Mouse (Mus musculus): ENCODE results near the gene Syne2. TPM values are rescaled to one million over a fixed set of nuclear protein-coding genes. Genes with fewer than 3 reads are reported as not detected.
A peak's percentile ranks its signal among the peaks of the same experiment; 100 is the strongest.
"Not testable (repeated sequence)": the region's sequence is repeated elsewhere in the genome, so short reads cannot be mapped to it uniquely, and the experiment has no call there.

Gene Syne2
- total RNA-seq, 1 experiment: 15.0 TPM

DNA sequence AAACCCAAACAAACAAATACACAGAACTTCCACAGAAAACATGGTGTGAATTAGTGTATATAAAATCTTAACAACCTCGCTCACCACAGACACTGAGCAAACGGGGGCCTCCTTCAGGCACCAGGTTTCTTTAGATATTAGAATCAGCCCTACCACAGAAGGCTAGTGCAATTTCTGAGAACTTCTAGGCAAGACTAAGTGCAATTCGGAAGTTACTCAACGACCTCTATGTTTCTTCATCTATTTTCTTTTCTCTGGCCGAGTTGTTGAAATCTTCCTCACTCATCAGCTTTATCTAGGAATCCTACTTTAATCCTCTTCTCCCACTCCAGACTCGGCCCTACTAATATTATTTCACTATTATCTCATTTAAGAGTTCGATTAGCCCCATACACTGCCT is 35.9 kb upstream of the Syne2 start:
- no peak overlapping the region for H3K27ac ChIP-seq (ENCODE audit: insufficient read depth, low read depth, low read length, poor library complexity, severe bottlenecking)
- TF ChIP-seq ZC3H11A (IDR thresholded peaks at IDR 0.05; ENCODE audit: borderline replicate concordance, low read depth, low read length) (no peak), CHD2 (IDR thresholded peaks at IDR 0.05; ENCODE audit: low read depth, low read length) (no peak), HCFC1 (IDR thresholded peaks at IDR 0.05; ENCODE audit: borderline replicate concordance, insufficient read depth, low read length) (no peak), MAFK (IDR thresholded peaks at IDR 0.05; ENCODE audit: insufficient read depth, low read depth, low read length) (no peak), ZNF384 (IDR thresholded peaks at IDR 0.05; ENCODE audit: low read depth, low read length) (no peak)
- in situ Hi-C loops (cut with MboI; ENCODE audit: low sequenced_read_pairs in 2 of 2, unreplicated experiment in 2 of 2): loop anchor here (25.0 kb wide), 2 partner anchors 405 to 555 kb away; partner anchors contain the start of gene Esr2 (in 1 of the 2)
- no peak overlapping the region for H3K9ac ChIP-seq (ENCODE audit: insufficient read depth, low read depth, low read length, poor library complexity, severe bottlenecking)
- no peaks in the 10 kb centered on the region for H3K36me3 ChIP-seq (ENCODE audit: control insufficient read depth, insufficient read depth, low read length, poor library complexity, severe bottlenecking)
- H3K4me1 ChIP-seq (ENCODE audit: control insufficient read depth in 2 of 2, insufficient read depth in 2 of 2, low read length in 2 of 2, poor library complexity in 1 of 2): no peaks in the 10 kb centered on the region
- no peaks in the 10 kb centered on the region for H3K9me3 ChIP-seq (ENCODE audit: control insufficient read depth, insufficient read depth, low read depth, low read length)
- H3K4me3 ChIP-seq (ENCODE audit: insufficient read depth in 1 of 2, low read depth in 1 of 2, low read length in 2 of 2, poor library complexity in 1 of 2, severe bottlenecking in 1 of 2): no peak overlapping the region
- no peak for DNase-seq (ENCODE audit: low read depth, low spot score)

DNA sequence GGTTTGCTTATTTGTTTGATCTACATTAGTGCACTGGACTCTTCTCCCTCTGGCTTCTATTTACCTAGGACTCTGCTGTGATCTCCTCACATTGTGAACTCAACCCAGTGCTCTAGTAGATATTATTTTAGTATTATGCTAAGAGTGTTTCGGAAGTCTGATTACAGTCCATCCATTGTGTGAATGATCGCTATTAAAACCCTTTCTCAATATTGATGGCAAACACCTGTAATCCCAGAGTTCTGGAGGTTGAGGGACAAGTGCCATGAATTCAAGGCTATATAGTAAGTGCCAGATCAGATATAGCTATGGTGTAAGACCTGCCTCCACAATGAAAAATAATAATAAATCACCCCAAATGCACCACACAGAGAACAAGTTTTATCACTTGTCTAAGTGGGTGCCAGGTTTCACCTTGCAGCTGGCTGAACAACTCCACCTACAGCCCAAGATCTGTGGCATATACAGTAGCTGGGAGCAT is 33.6 kb upstream of the Syne2 start:
- Histone ChIP-seq H3K4me3 (ENCODE audit: insufficient read depth in 1 of 2, low read depth in 1 of 2, low read length in 2 of 2, poor library complexity in 1 of 2, severe bottlenecking in 1 of 2) (no peak overlapping the region), H3K27ac (ENCODE audit: insufficient read depth, low read depth, low read length, poor library complexity, severe bottlenecking) (no peak overlapping the region), H3K9me3 (ENCODE audit: control insufficient read depth, insufficient read depth, low read depth, low read length) (no peaks in the 10 kb centered on the region), H3K9ac (ENCODE audit: insufficient read depth, low read depth, low read length, poor library complexity, severe bottlenecking) (no peak overlapping the region), H3K4me1 (ENCODE audit: control insufficient read depth in 2 of 2, insufficient read depth in 2 of 2, low read length in 2 of 2, poor library complexity in 1 of 2) (no peaks in the 10 kb centered on the region), H3K36me3 (ENCODE audit: control insufficient read depth, insufficient read depth, low read length, poor library complexity, severe bottlenecking) (no peaks in the 10 kb centered on the region)
- TF ChIP-seq ZNF384 (IDR thresholded peaks at IDR 0.05; ENCODE audit: low read depth, low read length) (no peak), CHD2 (IDR thresholded peaks at IDR 0.05; ENCODE audit: low read depth, low read length) (no peak), MAFK (IDR thresholded peaks at IDR 0.05; ENCODE audit: insufficient read depth, low read depth, low read length) (no peak), ZC3H11A (IDR thresholded peaks at IDR 0.05; ENCODE audit: borderline replicate concordance, low read depth, low read length) (no peak), HCFC1 (IDR thresholded peaks at IDR 0.05; ENCODE audit: borderline replicate concordance, insufficient read depth, low read length) (no peak)
- in situ Hi-C loops (cut with MboI; ENCODE audit: low sequenced_read_pairs in 2 of 2, unreplicated experiment in 2 of 2): loop anchor here (25.0 kb wide), 2 partner anchors 403 to 553 kb away; partner anchors contain the start of gene Esr2 (in 1 of the 2)
- DNase-seq (ENCODE audit: low read depth, low spot score): no peak

DNA sequence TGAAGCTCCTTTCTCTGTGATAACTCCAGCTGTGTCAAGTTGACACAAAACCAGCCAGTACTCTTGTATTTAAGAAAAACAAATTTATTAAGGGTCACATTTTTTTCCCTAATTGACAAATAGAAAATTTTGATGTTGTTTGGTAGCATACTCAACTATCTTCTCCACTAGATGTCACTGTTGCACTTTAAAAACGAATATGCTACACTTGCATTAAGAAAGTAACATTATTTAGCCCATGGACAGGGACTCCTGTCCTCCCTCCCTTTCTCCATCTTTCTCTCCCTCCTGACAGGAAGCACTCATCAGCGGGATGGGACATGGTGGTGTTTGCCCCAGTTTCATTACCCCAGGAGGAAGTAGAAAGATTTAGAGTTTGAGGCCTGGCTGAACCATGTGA is 31.3 kb upstream of the Syne2 start:
- DNase-seq (ENCODE audit: low read depth, low spot score): peak; percentile 27
- peak; percentile 43; the same call in 1 of the 2 replicates for TF ChIP-seq ZC3H11A (IDR thresholded peaks at IDR 0.05; ENCODE audit: borderline replicate concordance, low read depth, low read length)
- TF ChIP-seq MAFK (IDR thresholded peaks at IDR 0.05; ENCODE audit: insufficient read depth, low read depth, low read length): peak; percentile 57; the same call in 1 of the 2 replicates
- H3K9me3 ChIP-seq (ENCODE audit: control insufficient read depth, insufficient read depth, low read depth, low read length): not testable (repeated sequence)

DNA sequence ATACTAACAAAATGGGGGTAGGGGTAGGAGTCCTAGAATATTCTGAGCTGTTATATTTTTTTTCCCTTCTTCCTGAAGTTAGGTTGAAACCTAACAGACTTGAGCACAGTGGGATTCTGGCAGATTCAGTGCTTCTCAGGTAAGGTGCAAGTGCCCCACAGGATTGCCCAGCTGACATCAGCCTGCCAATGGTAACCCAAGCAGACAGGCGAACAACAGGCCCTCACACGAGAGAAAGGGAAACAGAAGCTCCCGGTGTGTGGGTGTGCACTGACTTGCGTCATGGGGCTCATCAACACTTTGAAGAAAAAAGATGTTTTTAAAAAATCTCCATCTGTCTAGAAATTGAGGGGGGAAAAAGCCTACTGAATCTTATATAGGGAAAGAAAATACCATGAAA is 28.5 kb upstream of the Syne2 start:
- no peaks in the 10 kb centered on the region for H3K9me3 ChIP-seq (ENCODE audit: control insufficient read depth, insufficient read depth, low read depth, low read length)
- no peaks in the 10 kb centered on the region for H3K4me1 ChIP-seq (ENCODE audit: control insufficient read depth in 2 of 2, insufficient read depth in 2 of 2, low read length in 2 of 2, poor library complexity in 1 of 2)
- in situ Hi-C loops (cut with MboI; ENCODE audit: low sequenced_read_pairs in 2 of 2, unreplicated experiment in 2 of 2): loop anchor here (25.0 kb wide), 2 partner anchors 398 to 548 kb away; partner anchors contain the start of gene Esr2 (in 1 of the 2)
- H3K9ac ChIP-seq (ENCODE audit: insufficient read depth, low read depth, low read length, poor library complexity, severe bottlenecking): no peak overlapping the region
- no peak overlapping the region for H3K27ac ChIP-seq (ENCODE audit: insufficient read depth, low read depth, low read length, poor library complexity, severe bottlenecking)
- no peak overlapping the region for H3K4me3 ChIP-seq (ENCODE audit: insufficient read depth in 1 of 2, low read depth in 1 of 2, low read length in 2 of 2, poor library complexity in 1 of 2, severe bottlenecking in 1 of 2)
- no peaks in the 10 kb centered on the region for H3K36me3 ChIP-seq (ENCODE audit: control insufficient read depth, insufficient read depth, low read length, poor library complexity, severe bottlenecking)
- DNase-seq (ENCODE audit: low read depth, low spot score): no peak
- TF ChIP-seq CHD2 (IDR thresholded peaks at IDR 0.05; ENCODE audit: low read depth, low read length): no peak
- no peak for TF ChIP-seq ZNF384 (IDR thresholded peaks at IDR 0.05; ENCODE audit: low read depth, low read length)

More for the DNA sequence above, 31.3 kb upstream of the Syne2 start:
- H3K4me3 ChIP-seq (ENCODE audit: insufficient read depth in 1 of 2, low read depth in 1 of 2, low read length in 2 of 2, poor library complexity in 1 of 2, severe bottlenecking in 1 of 2); H3K36me3 ChIP-seq (ENCODE audit: control insufficient read depth, insufficient read depth, low read length, poor library complexity, severe bottlenecking); H3K9ac ChIP-seq (ENCODE audit: insufficient read depth, low read depth, low read length, poor library complexity, severe bottlenecking); H3K27ac ChIP-seq (ENCODE audit: insufficient read depth, low read depth, low read length, poor library complexity, severe bottlenecking); H3K4me1 ChIP-seq (ENCODE audit: control insufficient read depth in 2 of 2, insufficient read depth in 2 of 2, low read length in 2 of 2, poor library complexity in 1 of 2): not testable (repeated sequence)
- in situ Hi-C loops (cut with MboI; ENCODE audit: low sequenced_read_pairs in 2 of 2, unreplicated experiment in 2 of 2): loop anchor here (25.0 kb wide), 2 partner anchors 401 to 551 kb away; partner anchors contain the start of gene Esr2 (in 1 of the 2)

DNA sequence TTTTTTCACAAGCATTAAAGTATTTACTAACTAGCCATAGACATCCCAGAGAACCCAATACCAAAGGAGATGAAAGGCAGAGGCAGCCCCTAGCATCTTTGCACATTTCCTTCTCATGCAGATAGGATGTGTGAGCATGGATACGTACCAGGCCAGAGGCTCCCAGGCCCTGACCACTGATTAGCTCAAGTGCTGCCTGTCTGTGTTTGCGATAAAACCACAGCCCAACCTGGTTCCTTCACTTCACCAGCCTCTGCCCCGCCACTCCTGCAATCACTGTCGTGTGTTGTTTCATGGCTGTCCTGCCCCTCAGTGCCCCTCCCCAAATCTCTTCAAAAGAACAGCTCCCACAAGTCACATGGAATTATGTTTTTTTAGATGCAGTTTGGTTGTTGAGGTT is 23.4 kb upstream of the Syne2 start:
- H3K4me1 ChIP-seq (ENCODE audit: control insufficient read depth in 2 of 2, insufficient read depth in 2 of 2, low read length in 2 of 2, poor library complexity in 1 of 2): no peaks in the 10 kb centered on the region
- no peaks in the 10 kb centered on the region for H3K9me3 ChIP-seq (ENCODE audit: control insufficient read depth, insufficient read depth, low read depth, low read length)
- H3K36me3 ChIP-seq (ENCODE audit: control insufficient read depth, insufficient read depth, low read length, poor library complexity, severe bottlenecking): no peaks in the 10 kb centered on the region
- TF ChIP-seq HCFC1 (IDR thresholded peaks at IDR 0.05; ENCODE audit: borderline replicate concordance, insufficient read depth, low read length) (no peak), CHD2 (IDR thresholded peaks at IDR 0.05; ENCODE audit: low read depth, low read length) (no peak), ZNF384 (IDR thresholded peaks at IDR 0.05; ENCODE audit: low read depth, low read length) (no peak)
- no peak for DNase-seq (ENCODE audit: low read depth, low spot score)
- in situ Hi-C loops (cut with MboI; ENCODE audit: low sequenced_read_pairs in 2 of 2, unreplicated experiment in 2 of 2): loop anchor here (10.0 to 25.0 kb wide), 3 partner anchors 160 to 543 kb away; partner anchors contain the start of gene Esr2 (in 1 of the 2)
- no peak overlapping the region for H3K4me3 ChIP-seq (ENCODE audit: insufficient read depth in 1 of 2, low read depth in 1 of 2, low read length in 2 of 2, poor library complexity in 1 of 2, severe bottlenecking in 1 of 2)
- H3K27ac ChIP-seq (ENCODE audit: insufficient read depth, low read depth, low read length, poor library complexity, severe bottlenecking): no peak overlapping the region
- H3K9ac ChIP-seq (ENCODE audit: insufficient read depth, low read depth, low read length, poor library complexity, severe bottlenecking): no peak overlapping the region

Data from ES-E14 (cell line).